Mouse (Mus musculus) hindbrain, embryonic 11.5 days (tissue): ENCODE data around the gene Rab3b. TPM values are rescaled to one million over a fixed set of nuclear protein-coding genes. Genes with fewer than 3 reads are reported as not detected.
A peak's percentile ranks its signal among the peaks of the same experiment; 100 is the strongest.

Experiments used
- ATAC-seq: fragments of 200-750 bp; cut with Nextera tagmentation; 2 replicates; pipeline ENCODE4 v1.8.0; 2017; ENCODE audit warnings: mild to moderate bottlenecking, moderate TSS enrichment, moderate library complexity; ENCODE audit not compliant: low FRiP score
- DNase-seq: peaks from one replicate; pipeline ENCODE4 v3.0.0-alpha.2; 2015; ENCODE audit warnings: low spot score
- H3K27ac ChIP-seq: fragments of 300-500 bp; sonication (generic); 2 replicates; pipeline ENCODE4 v1.5.1; 2014; ENCODE audit warnings: mild to moderate bottlenecking, low read depth, low read length
- H3K27me3 ChIP-seq: fragments of 300-500 bp; sonication (generic); 2 replicates; pipeline ENCODE4 v1.6.1; 2014; ENCODE audit warnings: mild to moderate bottlenecking, low read length, moderate library complexity, mixed read lengths; ENCODE audit not compliant: control insufficient read depth, insufficient read depth
- H3K36me3 ChIP-seq: fragments of 300-500 bp; sonication (generic); 2 replicates; pipeline ENCODE4 v1.6.1; 2014; ENCODE audit warnings: mild to moderate bottlenecking, low read length, moderate library complexity, mixed read lengths; ENCODE audit not compliant: control insufficient read depth, insufficient read depth
- H3K4me1 ChIP-seq: fragments of 300-500 bp; sonication (generic); replicated peaks from 2 replicates; pipeline ENCODE4 v1.6.1; 2014; ENCODE audit warnings: low read length, mixed read lengths; ENCODE audit not compliant: control insufficient read depth, insufficient read depth
- H3K4me2 ChIP-seq: fragments of 300-500 bp; sonication (generic); replicated peaks from 2 replicates; pipeline ENCODE4 v1.6.1; 2014; ENCODE audit warnings: mild to moderate bottlenecking, low read depth, low read length
- H3K4me3 ChIP-seq: fragments of 300-500 bp; sonication (generic); 2 replicates; pipeline ENCODE4 v1.5.1; 2014; ENCODE audit warnings: low read depth, low read length
- H3K9ac ChIP-seq: fragments of 300-500 bp; sonication (generic); 2 replicates; pipeline ENCODE4 v1.6.1; 2014; ENCODE audit warnings: low read depth, low read length
- H3K9me3 ChIP-seq: fragments of 300-500 bp; sonication (generic); 2 replicates; pipeline ENCODE4 v1.6.1; 2016; ENCODE audit warnings: low read length; ENCODE audit not compliant: control insufficient read depth
- WGBS: fragments of 180-500 bp; shearing (Covaris S2); extraction: QIAGEN DNeasy Blood & Tissue Kit; methylation state at CpG from one replicate; pipeline ENCODE4 v1.1.7; 2014; 5-methylcytosine and 5-hydroxymethylcytosine counted together
- polyA plus RNA-seq: library from polyadenylated mRNA; unstranded; fragments of >200 nt; fragmentation: Nextera tagmentation; extraction: Ambion mirVana; gene quantifications from 2 replicates; pipeline ENCODE4 v1.2.1, GENCODE M21; 2014

Rab3b gene
- polyA plus RNA-seq, 1 experiment from 2014 or later = 36.4 TPM

DNA sequence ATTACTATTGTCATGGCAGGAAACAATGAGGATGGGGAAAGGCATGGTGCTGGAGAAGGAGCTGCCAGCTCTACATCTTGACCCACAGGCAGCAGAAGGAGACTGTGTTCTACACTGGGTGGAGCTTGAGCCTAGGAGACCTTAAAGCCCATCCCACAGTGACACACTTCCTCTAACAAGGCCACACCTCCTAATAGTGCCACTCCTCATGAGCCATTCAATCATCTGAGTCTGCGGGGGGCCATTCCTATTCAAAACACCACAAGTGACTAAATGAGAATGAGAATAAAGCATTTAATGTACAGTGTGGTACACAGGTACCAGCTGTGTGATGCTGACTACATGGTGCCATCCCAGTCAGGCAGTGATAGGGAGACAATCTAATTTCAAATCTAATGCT is 71.3 kb downstream of the Rab3b start:
- DNase-seq (no peak), ATAC-seq (no peak)
- Histone ChIP-seq H3K27me3 (no peaks in the 10 kb centered on the region), H3K4me3 (no peak overlapping the region), H3K9ac (no peak overlapping the region), H3K4me2 (no peak overlapping the region), H3K9me3 (no peaks in the 10 kb centered on the region), H3K4me1 (no peaks in the 10 kb centered on the region), H3K36me3 (no peaks in the 10 kb centered on the region), H3K27ac (no peak overlapping the region)
- WGBS = 91% methylated on average over 1 of the region's 1 CpGs

DNA sequence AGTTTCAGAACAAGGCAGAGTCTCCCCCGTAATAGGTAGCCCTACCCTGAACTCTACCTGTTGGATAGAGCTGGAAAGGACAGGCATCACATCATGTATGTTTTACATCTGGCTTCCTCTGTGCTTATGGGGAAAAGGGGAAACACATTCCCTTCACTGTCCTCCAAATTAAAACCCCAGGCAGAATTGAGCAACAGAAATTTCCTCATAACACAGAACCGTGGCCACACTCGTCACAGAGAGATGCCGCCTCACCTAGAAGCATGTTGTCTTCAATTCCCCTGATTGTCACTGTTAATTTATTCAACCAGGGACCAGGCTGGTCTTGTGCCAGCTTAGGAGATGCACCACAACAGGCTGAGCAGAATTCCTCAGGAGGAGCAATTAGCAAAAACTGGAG is 72.8 kb downstream of the Rab3b start:
- Histone ChIP-seq H3K9me3 (no peaks in the 10 kb centered on the region), H3K27ac (no peak overlapping the region), H3K4me2 (no peak overlapping the region), H3K4me1 (no peaks in the 10 kb centered on the region), H3K36me3 (no peaks in the 10 kb centered on the region), H3K27me3 (no peaks in the 10 kb centered on the region), H3K4me3 (no peak overlapping the region), H3K9ac (no peak overlapping the region)
- DNase-seq (no peak), ATAC-seq (no peak)
- 91% methylated on average over 4 of the region's 4 CpGs for WGBS

DNA sequence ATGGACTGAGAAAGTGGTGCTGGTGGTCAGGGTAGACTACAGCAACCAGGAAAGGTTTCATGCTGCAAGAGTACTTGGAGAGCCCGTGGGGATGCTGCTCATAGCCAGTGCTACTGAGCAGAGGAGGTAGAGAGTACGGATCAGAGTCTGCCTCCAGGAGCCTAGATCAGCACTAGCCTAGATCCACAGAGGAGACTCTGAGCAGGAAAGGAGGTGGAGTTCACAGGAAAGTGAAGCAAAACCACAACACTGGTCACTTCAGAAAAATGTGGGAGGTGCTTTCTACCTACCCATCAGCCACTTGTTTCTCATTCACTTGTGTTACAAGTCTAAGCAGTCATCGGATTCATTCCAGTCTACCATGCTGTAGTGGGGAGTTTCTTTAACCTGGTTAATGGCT is 80.8 kb downstream of the Rab3b start:
- ATAC-seq (no peak), DNase-seq (no peak)
- Histone ChIP-seq H3K4me3 (no peak overlapping the region), H3K27ac (no peak overlapping the region), H3K27me3 (no peaks in the 10 kb centered on the region), H3K36me3 (no peaks in the 10 kb centered on the region), H3K4me1 (no peaks in the 10 kb centered on the region), H3K9ac (no peak overlapping the region), H3K4me2 (no peak overlapping the region), H3K9me3 (no peaks in the 10 kb centered on the region)
- WGBS = 88% methylated on average over 3 of the region's 3 CpGs

DNA sequence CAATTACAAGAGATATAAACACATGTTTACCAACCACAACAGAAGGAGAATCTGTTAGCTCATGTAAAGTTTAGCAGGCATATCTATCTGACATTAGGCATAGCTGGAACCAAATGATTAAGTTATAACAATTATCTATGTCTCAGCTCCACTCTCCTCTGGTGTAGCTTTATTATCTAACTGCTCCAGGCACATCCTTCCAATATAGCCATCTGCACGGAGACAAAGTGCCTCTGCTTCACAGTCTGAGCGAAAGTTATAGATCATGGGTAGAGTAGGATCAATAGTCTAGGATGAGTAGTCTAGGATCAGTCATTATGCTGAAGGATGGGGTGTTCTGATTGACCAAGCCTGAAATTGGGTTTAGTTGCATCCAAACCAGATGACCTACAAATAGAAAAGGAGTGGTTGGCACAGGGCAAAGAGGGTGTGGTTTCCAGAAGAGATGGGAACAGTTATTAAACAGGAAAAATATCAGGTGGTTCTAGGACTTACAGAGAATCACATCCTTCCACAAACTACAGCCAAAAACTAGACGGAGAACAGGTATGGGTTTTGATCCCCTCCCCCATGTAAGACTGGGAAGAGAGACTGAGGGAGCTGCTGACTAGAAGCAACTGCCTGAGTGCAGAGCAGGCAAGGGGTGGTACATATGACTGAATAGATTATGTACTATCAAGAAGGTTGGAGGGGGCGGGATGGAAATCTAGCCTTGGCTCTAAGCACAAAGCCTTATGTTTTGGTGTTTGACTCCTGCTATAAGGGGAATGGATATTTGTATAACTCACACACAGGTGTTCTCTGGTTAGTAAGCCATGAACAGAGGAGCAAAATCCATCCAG is 82.0 kb downstream of the Rab3b start:
- no peaks in the 10 kb centered on the region for H3K27me3 ChIP-seq
- no peak for ATAC-seq
- H3K4me3 ChIP-seq = no peak overlapping the region
- DNase-seq = no peak
- no peaks in the 10 kb centered on the region for H3K9me3 ChIP-seq
- WGBS = 82% methylated on average over 4 of the region's 4 CpGs
- no peak overlapping the region for H3K27ac ChIP-seq
- no peaks in the 10 kb centered on the region for H3K4me1 ChIP-seq
- H3K9ac ChIP-seq = no peak overlapping the region
- H3K36me3 ChIP-seq = no peaks in the 10 kb centered on the region
- no peak overlapping the region for H3K4me2 ChIP-seq

DNA sequence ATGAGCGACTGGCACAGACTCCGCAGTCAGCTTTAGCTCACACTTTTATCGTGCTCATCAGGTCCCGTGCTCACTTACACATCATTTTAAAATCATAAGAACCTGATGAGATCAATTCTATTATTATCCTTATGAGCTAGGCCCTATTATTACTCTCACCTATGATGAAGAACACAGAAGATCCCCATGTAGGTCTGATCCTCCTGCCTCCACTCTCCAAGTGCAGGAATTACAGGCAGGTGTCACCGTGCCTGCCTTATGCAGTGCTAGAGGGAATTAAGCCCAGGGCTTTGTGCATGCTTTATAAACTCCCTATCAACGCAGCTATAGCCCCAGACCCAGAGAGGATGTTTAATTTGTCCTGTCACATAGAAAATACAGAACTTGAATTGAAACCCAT is 84.2 kb downstream of the Rab3b start:
- DNase-seq = no peak
- no peaks in the 10 kb centered on the region for H3K36me3 ChIP-seq
- no peak overlapping the region for H3K4me2 ChIP-seq
- no peaks in the 10 kb centered on the region for H3K9me3 ChIP-seq
- no peak overlapping the region for H3K9ac ChIP-seq
- H3K4me3 ChIP-seq = no peak overlapping the region
- ATAC-seq = no peak
- H3K4me1 ChIP-seq = no peaks in the 10 kb centered on the region
- no peaks in the 10 kb centered on the region for H3K27me3 ChIP-seq
- H3K27ac ChIP-seq = no peak overlapping the region
- 90% methylated on average over 6 of the region's 6 CpGs for WGBS

DNA sequence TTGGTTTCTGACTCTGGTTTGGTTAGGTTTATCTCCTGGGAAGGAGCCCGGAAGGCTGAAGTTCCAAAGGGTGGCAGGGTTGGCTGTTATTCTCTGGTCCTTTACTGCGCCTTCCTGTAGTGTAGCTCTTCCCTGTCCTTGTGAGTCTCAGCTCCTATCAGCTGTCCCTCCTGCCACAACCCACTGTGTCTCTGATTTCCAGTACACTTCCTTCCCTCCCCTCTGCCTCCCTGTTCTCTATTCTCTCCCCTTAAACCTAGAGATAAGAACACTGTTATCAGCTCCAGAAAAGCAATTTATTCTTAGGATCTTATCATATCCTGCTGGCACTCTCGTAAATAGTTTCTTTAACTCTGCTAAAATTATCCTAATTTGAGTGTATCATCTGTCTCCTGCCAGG is 90.7 kb downstream of the Rab3b start:
- ATAC-seq = no peak

DNA sequence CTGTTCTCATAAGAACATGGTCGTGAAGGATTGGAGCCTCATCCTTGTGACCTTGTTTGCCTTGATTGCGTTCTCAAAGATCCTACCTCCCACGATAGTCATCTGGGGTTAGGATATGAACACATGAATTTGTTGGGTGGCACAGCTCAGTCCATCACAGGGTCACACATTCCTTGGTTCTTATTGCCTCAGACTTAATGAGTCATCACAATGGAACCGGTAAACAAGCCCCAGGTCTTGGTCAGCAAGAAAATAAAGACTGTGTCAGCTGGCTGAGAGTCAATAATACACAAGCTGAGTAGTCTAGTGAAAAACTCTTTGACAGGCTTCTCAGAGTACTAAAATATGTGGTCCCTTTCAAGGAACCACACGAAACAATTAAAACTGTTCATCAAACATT is 92.2 kb downstream of the Rab3b start:
- Histone ChIP-seq H3K4me1 (no peaks in the 10 kb centered on the region), H3K27me3 (no peaks in the 10 kb centered on the region), H3K4me2 (no peak overlapping the region), H3K4me3 (no peak overlapping the region), H3K27ac (no peak overlapping the region), H3K36me3 (no peaks in the 10 kb centered on the region), H3K9me3 (no peaks in the 10 kb centered on the region), H3K9ac (no peak overlapping the region)
- DNase-seq = no peak
- 85% methylated on average over 5 of the region's 5 CpGs for WGBS
- no peak for ATAC-seq

More for the DNA sequence above, 90.7 kb downstream of the Rab3b start:
- Histone ChIP-seq H3K36me3 (no peaks in the 10 kb centered on the region), H3K27ac (no peak overlapping the region), H3K4me2 (no peak overlapping the region), H3K9me3 (no peaks in the 10 kb centered on the region), H3K27me3 (no peaks in the 10 kb centered on the region), H3K9ac (no peak overlapping the region), H3K4me1 (no peaks in the 10 kb centered on the region), H3K4me3 (no peak overlapping the region)
- DNase-seq = no peak
- WGBS = 80% methylated on average over 3 of the region's 3 CpGs

DNA sequence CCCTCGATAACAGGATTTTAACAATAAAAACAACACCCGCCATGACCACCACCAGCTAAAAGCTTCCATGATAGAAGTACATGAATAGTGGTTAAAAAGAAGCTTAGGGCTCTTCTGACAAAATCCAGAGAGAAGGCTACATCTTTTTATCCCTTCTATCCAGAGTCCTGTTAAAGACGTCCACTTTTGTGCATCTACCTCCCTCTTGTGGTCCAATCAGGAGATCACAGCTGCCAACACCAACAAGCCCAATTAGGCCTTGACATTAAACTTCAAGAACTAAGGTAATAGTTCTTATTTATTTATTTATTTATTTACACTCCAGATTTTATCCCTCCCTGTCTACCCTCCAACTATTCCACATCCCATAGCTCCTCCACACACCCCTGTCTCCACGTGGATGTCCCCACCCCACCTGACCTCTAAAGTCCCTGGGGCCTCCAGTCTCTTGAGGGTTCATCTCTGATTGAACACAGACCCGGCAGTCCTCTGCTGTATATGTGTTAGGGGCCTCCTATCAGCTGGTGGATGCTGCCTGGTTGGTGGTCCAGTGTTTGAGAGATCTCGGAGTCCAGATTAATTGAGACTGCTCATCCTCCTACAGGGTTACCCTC is 97.7 kb downstream of the Rab3b start:
- H3K36me3 ChIP-seq = no peaks in the 10 kb centered on the region
- H3K4me2 ChIP-seq = no peak overlapping the region
- H3K27ac ChIP-seq = no peak overlapping the region
- H3K4me3 ChIP-seq = no peak overlapping the region
- no peak overlapping the region for H3K9ac ChIP-seq
- H3K4me1 ChIP-seq = no peaks in the 10 kb centered on the region
- ATAC-seq = no peak
- DNase-seq = peak; percentile 62
- WGBS = 46% methylated on average over 6 of the region's 6 CpGs
- H3K27me3 ChIP-seq = no peaks in the 10 kb centered on the region
- H3K9me3 ChIP-seq = no peaks in the 10 kb centered on the region
